Mouse (Mus musculus) lung, adult 2 months (tissue): ENCODE measurements around the gene Echdc1.
"Not testable (repeated sequence)": the region's sequence is repeated elsewhere in the genome, so short reads cannot be mapped to it uniquely, and the experiment has no call there.

Source experiments
- CTCF ChIP-seq: fragments of 200-500 bp; IDR thresholded peaks from 2 replicates; pipeline ENCODE4 v1.5.1; 2011; ENCODE audit warnings: mild to moderate bottlenecking, low read length, control low read depth; ENCODE audit not compliant: insufficient read depth
- POLR2A ChIP-seq: fragments of 200-500 bp; IDR thresholded peaks from 2 replicates; pipeline ENCODE4 v1.6.1; 2011; ENCODE audit warnings: low read depth, mild to moderate bottlenecking, control low read depth, low read length, borderline replicate concordance; ENCODE audit errors: extremely low read depth

DNA sequence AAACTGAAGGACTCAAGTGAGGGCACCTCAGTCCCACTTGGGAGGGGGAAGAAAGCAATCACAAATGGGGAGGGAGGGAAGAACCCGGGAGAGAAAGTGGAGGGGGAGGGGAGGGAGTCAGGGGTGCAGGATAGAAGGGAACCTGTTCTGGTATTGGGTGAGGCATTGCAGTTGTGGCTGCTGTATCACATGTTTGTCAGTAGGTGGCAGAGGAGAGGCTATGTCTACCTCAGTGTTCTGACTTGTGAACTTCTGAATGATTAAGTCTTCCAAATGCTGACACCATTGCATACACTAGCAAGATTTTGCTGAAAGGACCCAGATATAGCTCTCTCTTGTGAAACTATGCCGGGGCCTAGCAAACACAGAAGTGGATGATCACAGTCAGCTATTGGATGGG is 81.9 kb downstream of the Echdc1 start:
- not testable (repeated sequence) for TF ChIP-seq POLR2A
- 0 out of 2 replicates have a peak, but pooled peaks have one; percentile 8 for TF ChIP-seq CTCF
